Comparison of ENCODE assay signal across 28 mouse cellular contexts in genomic region chr4:4726241-4726776, GRCm38 (mm10).
"Had no signal": no experiment of that assay in that cellular context is flagged by ENCODE, and none has a peak within 500 bp of the region (broad histone marks: within the 10 kb centered on the region; RNA-seq: fewer than 3 reads in every experiment).

No protein-coding gene starts in this region.

- H3K4me1 ChIP-seq: heart, embryonic 13.5 days; heart, embryonic 15.5 days; hindbrain, embryonic 10.5 days; hindbrain, embryonic 12.5 days; intestine, embryonic 15.5 days; limb, embryonic 10.5 days; limb, embryonic 12.5 days; liver, embryonic 13.5 days had no signal

- ATAC-seq: hindbrain, embryonic 16.5 days; inflammation-experienced regulatory T-cells, adult 6 months; intestine, embryonic 15.5 days; intestine, postnatal 0 days had no signal

- DNase-seq: gastrocnemius, postnatal 14 days; gastrocnemius, postnatal 36 days; heart, adult 11 months; heart, adult 2 months; heart, postnatal 14 days; heart, postnatal 36 days; kidney, adult 18-20 months; kidney, adult 8-10 months; kidney, postnatal 10 days; kidney, postnatal 25 days; kidney, postnatal 4 days; liver; liver, embryonic 13.5 days had no signal

- H3K4me3 ChIP-seq: heart, adult 2 months; heart, embryonic 13.5 days; heart, embryonic 15.5 days; hindbrain, embryonic 10.5 days; hindbrain, embryonic 12.5 days; intestine, embryonic 15.5 days; layer of hippocampus, adult 2 months; left cerebral cortex, adult 2 months; limb, embryonic 10.5 days; limb, embryonic 12.5 days; liver, embryonic 13.5 days had no signal

- H3K4me2 ChIP-seq: heart, embryonic 11.5 days; heart, embryonic 13.5 days; heart, embryonic 15.5 days; hindbrain, embryonic 12.5 days; hindbrain, embryonic 14.5 days; intestine, embryonic 15.5 days; limb, embryonic 12.5 days; liver, embryonic 11.5 days; liver, embryonic 13.5 days had no signal

- H3K9me3 ChIP-seq: heart, embryonic 13.5 days; heart, embryonic 15.5 days; hindbrain, embryonic 10.5 days; hindbrain, embryonic 12.5 days; intestine, embryonic 15.5 days; limb, embryonic 10.5 days; limb, embryonic 12.5 days; liver, embryonic 13.5 days had no signal

- H3K9ac ChIP-seq: heart, embryonic 13.5 days; heart, embryonic 15.5 days; hindbrain, embryonic 12.5 days; hindbrain, embryonic 14.5 days; intestine, embryonic 15.5 days; limb, embryonic 12.5 days; liver, embryonic 13.5 days had no signal

- H3K27me3 ChIP-seq: heart, embryonic 13.5 days; heart, embryonic 15.5 days; hindbrain, embryonic 12.5 days; intestine, embryonic 15.5 days; limb, embryonic 12.5 days; liver, embryonic 13.5 days had no signal

- H3K36me3 ChIP-seq: heart, embryonic 13.5 days; heart, embryonic 15.5 days; hindbrain, embryonic 10.5 days; hindbrain, embryonic 12.5 days; intestine, embryonic 15.5 days; limb, embryonic 10.5 days; limb, embryonic 12.5 days; liver, embryonic 13.5 days had no signal

- H3K27ac ChIP-seq: heart, adult 2 months; heart, embryonic 13.5 days; heart, embryonic 15.5 days; hindbrain, embryonic 10.5 days; hindbrain, embryonic 12.5 days; hindbrain, embryonic 14.5 days; intestine, embryonic 15.5 days; layer of hippocampus, adult 2 months; left cerebral cortex, adult 2 months; limb, embryonic 10.5 days; limb, embryonic 12.5 days; liver, embryonic 13.5 days had no signal
